15 mouse cellular contexts compared by ENCODE assay signal in the genomic region with DNA sequence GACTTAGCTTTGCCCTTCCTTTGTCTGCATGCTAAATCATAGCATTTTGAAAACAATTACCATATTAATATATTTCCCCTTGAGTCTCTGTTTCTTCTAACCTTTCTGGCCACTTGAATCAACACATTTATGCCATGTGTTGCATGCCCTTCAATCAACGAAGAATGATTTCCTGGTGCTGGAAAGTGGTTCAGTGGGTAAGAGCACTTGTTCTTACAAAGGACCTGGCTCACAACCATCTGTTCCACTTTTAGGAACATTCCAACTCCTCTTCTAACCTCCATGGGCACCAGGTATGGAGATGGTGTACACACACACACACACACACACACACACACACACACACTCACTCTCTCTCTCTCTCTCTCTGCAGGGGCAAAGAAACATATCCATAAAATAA.
"Had no signal": no experiment of that assay in that cellular context is flagged by ENCODE, and none has a peak within 500 bp of the region (broad histone marks: within the 10 kb centered on the region; RNA-seq: fewer than 3 reads in every experiment).

No protein-coding gene starts in this region.

- H3K4me2 ChIP-seq: neural tube, embryonic 15.5 days; stomach, embryonic 15.5 days had no signal

- H3K9ac ChIP-seq: neural tube, embryonic 15.5 days; stomach, embryonic 15.5 days had no signal

- H3K9me3 ChIP-seq: neural tube, embryonic 15.5 days; stomach, embryonic 15.5 days had no signal

- H3K27ac ChIP-seq: neural tube, embryonic 15.5 days; stomach, embryonic 15.5 days; stomach, postnatal 0 days had no signal

- H3K27me3 ChIP-seq: neural tube, embryonic 15.5 days; stomach, embryonic 15.5 days had no signal

- DNase-seq: retina, postnatal 1 day; right cerebral cortex, adult 18-20 months; right cerebral cortex, postnatal 14 days; right cerebral cortex, postnatal 25 days; right cerebral cortex, postnatal 4 days; spleen, adult 18-20 months; thymus, adult 18-20 months; thymus, adult 2 months; thymus, postnatal 14 days; thymus, postnatal 25 days; thymus, postnatal 36 days; thymus, postnatal 4 days had no signal

- H3K4me3 ChIP-seq: neural tube, embryonic 15.5 days; stomach, embryonic 15.5 days had no signal

- H3K4me1 ChIP-seq: neural tube, embryonic 15.5 days; stomach, embryonic 15.5 days had no signal
